Mouse (Mus musculus): ENCODE results near the gene Sv2a.
"Not testable (repeated sequence)": the region's sequence is repeated elsewhere in the genome, so short reads cannot be mapped to it uniquely, and the experiment has no call there.

Gene Sv2a

DNA sequence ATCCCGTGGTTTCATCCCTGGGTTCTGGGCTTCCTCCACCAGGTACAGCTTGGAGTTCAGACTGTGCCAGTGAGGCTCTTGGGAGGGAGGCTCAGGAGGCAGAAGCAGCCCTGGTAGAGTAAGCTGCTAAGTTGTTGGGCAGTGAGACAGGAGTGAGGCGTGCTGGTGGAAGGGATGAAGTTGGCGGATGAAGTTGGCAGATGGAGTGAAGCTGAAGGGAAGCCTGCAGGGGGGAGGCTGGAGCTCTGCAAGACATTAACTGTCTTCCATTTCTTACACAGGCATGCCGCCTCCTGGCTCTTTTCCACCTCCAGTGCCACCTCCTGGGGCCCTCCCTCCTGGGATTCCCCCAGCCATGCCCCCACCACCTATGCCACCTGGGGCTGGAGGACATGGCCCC, 6.9 kb upstream of the Sv2a start:
- DNase-seq (ENCODE audit: low spot score in 2 of 2): not testable (repeated sequence)

DNA sequence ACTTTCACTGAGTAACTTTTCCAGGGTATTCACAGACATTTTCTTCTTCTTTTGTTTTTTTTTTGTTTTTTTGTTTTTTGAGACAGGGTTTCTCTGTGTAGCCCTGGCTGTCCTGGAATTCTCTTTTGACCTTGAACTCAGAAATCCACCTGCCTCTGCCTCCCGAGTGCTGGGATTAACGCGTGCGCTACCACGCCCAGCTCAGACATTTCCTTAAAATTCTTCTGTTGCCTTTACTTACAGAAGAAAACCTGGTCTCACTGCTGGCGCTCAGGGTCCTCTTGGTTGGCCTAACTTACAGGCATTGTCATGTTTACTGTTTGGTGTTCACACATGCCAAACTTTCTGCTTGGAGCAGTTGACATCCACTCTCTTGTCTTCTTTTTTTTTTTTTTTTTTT, 5.7 kb upstream of the Sv2a start:
- no peak for DNase-seq (ENCODE audit: low spot score in 2 of 2)

DNA sequence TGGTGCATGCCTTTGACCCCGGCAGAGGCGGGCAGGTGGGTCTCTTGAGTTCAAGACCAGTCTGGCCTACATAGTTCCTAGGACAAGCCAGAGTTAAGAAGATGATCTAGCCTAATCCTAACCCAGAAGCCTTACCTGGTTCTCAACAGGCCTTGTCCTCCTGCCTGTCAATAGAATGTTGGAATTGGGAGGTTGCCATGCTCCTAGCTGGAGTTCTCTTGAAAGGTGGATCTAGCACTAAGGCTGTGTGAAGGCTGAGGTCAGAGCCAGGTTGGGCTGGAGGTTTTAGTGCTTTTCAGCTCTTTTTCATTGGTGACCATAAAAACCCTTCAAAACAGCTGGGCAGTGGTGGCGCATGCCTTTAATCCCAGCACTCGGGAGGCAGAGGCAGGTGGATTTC, 2.5 kb upstream of the Sv2a start:
- no peak for DNase-seq (ENCODE audit: low spot score in 2 of 2)

DNA sequence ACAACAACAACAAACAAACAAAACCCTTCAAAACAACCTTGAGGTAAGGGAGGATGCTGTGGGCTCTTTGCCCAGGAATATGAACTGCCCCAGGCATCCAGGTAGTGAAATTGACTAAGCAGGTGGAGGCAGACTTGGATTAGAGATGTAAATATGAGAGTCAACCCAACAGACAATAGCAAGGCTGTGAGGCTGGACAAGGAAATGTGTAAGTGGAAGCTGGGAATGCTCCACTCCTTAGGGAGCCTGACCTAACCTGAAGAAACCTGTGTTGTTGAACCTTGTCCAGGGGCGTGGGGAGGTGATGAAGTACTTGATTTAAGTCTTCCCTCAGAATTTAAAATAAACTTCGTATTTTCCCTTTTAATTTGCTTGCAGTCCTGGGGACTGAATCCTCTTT, 2.0 kb upstream of the Sv2a start:
- DNase-seq (ENCODE audit: low spot score in 2 of 2): no peak

DNA sequence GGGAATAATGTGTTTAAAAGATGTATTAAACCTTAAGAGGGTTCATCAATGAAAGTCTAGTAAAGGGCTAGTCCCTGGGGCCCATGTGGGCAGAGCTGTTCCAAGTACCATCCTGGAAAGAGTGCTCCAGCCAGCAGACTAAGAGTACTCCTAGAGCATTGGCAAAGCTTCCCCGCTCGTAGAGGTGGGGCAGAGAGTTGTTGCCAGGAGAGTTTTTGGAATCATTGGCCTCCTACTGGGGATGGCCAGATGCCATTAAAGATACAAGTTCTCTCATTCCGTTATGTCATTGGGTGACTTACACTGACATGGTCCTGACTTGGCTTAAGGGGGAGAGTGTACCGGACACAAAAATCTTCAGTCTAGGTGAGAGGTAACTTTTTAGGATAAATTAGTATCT, 1.4 kb upstream of the Sv2a start:
- DNase-seq (ENCODE audit: low spot score in 2 of 2): no peak

DNA sequence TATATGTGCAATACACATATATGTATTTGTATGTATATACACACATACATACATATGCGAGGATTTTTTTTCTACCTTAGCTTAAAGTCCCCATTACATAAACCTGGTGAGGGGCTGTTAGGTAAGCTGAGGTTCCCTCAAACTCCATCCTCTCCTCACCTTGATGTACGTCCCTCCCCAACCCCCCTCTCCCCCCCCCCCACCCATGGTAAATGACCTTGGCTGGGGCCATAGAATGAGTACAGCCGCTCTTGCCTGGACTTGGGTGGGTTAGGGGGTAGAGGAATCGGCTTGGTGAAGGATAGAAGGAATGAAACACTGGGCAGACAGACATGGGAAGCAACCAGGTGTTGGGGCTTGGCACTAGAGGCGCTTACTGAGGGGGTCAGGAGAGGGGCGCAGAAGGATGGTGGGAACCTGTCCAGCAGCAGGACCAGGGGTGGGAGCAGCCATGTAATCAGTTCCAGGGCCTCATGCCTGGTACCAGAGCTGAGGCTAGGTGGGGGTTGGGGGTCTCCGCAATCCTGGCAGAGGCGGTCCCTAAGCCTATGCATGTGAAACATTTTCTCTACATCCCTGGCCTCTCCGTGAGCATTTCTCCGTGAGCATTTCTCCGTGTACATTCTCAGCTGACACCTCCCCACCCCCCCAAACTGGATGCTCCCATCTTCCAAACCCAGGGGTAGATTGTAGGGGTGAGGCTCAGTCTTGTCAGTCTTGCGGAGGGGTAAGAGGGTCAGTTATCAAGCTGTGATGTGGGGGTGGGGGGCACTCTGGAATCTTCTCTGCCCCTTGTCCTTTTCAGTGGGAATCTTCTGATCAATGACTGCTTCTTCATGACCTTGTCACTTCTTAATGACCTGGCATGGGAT, 795 bp downstream of the Sv2a start:
- DNase-seq (ENCODE audit: low spot score in 2 of 2): no peak

DNA sequence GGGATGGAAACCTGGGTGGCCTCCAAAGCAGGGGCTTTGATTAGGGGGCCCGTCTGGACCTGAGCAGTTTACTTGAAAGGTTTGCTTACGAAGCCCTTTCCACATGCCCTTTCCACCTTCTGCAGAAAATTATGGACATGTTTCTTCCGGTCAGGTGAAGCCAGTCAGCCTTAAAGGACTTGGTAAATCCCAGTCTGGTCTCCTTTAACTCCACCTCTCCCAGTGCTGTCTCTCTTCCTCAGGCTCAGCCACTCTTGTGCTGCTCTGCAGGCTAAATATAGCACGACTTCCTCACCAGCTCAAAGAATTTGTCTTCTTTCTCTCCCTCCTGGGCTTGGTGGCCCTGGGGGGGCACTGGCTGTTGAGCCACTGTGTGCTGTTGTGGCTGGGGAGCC, 1.4 kb downstream of the Sv2a start:
- no peak for DNase-seq (ENCODE audit: low spot score in 2 of 2)

DNA sequence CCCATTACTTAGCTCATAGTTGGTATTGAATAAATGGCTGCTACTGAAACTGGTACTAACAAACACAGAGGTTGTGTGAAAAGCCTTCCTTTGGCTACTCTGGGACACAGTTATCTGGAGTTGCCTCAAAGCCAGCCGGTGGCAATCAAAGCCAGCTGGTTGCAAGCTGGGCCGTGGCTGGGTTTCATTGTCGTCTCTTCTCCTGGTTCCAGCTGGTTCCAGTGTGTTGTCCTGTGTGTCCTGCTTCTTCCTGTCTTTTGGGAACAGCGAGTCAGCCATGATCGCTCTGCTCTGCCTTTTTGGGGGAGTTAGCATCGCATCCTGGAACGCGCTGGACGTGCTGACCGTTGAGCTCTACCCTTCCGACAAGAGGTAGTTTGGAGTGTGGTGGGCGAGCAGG, 12.0 kb downstream of the Sv2a start:
- no peak for DNase-seq (ENCODE audit: low spot score in 2 of 2)

DNA sequence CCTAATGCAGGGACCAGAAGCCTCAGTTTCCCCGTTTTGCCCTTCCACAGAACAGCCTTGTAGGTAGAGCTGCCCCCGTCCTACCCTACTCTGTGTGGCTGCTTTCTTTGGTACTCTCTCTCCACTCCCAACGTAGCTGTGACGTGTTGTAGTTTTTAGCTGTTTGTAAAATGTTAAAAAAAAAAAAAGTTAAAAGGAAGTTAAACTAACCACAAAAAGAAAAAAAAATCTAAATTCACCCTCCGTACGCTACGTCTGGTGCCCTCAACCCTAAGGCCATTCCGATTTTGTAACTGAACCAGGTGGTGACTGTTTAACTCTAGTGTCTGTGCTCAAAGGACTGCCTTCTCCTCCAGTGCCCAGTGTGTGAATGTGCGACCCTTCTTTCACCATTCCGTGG, 14.0 kb downstream of the Sv2a start:
- DNase-seq (ENCODE audit: low spot score in 2 of 2): no peak

DNA sequence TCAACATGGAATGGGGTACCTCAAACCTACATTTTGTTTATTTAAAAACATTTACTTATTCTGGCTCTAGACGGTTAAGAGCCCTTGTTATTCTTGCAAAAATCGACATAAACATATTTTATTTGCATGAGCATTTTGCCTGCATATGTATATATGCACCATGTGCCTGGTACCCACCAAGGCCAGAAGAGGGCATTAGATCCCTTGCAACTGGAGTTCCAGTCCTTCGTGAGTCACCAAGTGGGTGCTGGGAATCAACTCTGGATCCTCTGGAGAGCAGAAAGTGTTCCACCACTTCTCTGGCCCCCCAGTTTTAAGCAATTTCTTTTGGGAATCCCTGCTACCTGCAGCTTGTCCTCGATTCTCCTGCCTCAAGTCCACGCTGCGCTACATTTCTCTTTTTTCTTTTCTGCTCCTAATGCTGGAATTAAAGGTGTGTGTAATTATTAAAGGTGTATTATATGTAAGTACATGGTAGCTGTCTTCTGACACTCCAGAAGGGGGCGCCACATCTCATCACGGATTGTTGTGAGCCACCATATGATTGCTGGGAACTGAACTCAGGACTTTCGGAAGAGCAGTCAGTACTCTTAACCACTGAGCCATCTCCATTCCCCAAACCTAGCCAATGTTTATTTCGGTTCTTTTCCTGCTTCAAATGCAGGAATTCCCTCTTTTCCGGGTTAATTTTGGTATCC, 14.8 kb downstream of the Sv2a start:
- peak in 1 of 2 experiments; percentile 26 for DNase-seq (ENCODE audit: low spot score in 2 of 2)

DNA sequence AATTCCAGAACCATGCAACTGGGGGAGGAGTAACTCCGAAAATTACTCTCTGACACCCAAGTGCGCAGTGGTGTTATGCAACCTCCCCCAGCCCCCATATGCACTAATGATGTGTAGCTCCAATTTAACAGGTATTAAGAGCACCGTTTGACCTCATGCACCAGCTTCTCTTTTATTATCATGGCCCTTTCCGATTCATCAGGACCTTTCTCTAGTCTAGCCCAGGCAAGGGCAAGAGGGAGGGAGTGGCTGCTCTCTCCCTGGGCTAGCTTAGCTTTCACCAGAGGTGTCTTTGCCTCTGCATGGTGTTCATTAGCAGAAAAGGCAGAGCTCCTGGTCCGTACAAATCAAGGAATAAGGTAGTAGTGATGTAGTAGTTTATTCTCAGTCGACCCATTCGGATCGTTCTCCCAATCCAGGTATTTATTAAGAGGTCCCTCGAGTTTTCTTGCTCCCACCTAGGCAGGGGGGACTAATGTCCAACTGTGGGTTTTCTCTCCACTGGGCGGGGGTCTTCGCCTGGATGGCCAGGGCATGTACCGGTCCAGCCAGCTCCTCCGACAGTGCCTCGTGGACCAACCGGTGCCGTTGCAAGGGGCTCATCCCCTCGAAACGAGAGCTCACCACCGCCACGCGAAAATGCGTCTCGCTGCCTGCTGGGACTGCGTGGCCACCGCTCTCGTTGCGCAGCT, 15.6 kb downstream of the Sv2a start:
- peak in 1 of 2 experiments; percentile 24 for DNase-seq (ENCODE audit: low spot score in 2 of 2)

DNA sequence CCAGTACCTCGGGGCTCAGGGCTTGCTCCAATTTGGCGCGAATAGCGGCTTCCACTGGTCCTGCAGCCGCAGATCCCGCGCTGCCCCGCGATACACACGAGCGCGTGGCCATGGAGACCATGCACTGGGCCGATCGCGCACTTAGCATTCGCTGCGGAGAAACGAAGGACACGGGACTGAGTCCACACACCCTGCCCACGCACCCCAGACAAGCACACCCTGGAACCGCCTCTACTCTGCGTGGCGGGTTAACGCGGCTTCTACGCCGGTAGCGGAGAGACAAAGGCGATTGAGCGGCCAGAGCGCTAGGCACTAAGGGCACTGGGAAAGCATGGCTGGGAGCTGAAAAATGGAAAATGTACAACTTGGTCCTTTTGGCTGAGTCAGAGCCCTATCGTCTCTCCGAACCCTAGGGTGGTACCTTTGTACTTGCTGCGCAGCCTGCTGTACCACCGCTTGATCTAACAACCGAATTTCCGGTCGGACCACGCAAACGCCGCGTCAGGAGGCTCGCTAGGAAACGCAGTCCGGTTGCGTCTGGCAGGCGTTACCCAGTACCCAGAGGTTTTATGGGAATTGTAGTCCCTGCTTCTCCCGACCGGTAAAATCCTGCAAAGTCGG, 16.3 kb downstream of the Sv2a start:
- peak; percentile 75 to 79 for DNase-seq (ENCODE audit: low spot score in 2 of 2)

DNA sequence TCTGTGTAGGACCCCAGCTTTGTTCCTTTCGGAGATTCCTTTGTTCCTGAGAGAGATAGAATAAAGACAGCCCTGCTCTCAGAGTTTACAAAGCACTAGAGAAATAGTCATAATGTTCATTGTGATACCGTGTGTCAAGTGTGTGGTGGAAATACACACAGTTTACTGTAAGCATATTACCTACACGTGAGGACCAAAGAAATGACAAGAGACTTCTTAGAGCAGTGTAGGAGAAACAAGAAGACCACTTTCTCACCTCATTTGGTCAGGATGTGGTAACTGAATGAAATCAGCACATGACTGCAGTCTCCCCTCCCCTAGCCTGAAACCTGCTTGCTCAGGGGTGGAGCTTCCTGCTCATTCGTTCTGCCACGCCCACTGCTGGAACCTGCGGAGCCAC, 17.2 kb downstream of the Sv2a start:
- peak; percentile 41 to 50 for DNase-seq (ENCODE audit: low spot score in 2 of 2)

DNA sequence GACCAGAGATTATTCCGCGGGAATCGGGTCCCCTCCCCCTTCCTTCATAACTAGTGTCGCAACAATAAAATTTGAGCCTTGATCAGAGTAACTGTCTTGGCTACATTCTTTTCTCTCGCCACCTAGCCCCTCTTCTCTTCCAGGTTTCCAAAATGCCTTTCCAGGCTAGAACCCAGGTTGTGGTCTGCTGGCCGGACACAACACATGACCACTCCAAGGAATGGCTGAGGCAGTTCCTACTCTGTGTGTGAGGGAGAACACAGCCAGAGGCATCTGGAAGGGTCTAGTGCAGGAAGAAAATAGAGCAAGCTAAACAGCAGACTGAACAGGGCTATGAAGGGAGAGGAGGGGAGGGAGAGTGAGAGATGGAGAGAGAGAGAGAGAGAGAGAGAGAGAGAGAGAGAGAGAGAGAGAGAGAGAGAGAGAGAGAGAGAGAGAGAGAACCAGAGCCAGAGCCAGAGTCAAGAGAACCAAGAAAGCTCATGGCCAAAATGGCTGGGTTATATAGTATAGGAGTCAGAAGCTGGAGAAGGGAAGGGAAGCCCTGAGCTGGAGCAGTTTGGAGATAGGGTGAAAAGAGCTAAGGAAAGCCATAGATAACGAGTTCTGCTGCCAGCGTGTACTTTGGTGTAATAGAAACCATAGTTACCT, 17.8 kb downstream of the Sv2a start:
- DNase-seq (ENCODE audit: low spot score in 2 of 2): not testable (repeated sequence)

DNA sequence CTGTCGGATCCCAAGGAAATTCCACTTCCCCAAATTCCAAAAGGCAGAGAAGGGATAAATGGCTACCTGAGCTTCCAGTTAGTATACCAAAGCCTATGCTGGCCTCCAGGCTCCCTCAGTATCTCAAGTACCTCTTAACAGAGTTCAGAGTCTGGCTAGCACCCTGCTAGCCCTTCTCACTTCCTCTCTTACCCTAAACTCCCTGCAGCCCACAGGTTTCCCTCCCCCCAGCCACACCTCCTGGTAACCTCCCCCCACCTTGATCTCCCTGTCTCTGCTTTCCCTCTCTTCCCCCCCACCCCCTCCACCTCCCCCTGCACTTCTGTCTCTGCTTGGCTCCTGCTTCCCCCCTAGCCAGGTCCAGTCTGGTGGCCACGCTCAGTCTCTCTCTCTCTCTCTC, 18.8 kb downstream of the Sv2a start:
- DNase-seq (ENCODE audit: low spot score in 2 of 2): no peak

DNA sequence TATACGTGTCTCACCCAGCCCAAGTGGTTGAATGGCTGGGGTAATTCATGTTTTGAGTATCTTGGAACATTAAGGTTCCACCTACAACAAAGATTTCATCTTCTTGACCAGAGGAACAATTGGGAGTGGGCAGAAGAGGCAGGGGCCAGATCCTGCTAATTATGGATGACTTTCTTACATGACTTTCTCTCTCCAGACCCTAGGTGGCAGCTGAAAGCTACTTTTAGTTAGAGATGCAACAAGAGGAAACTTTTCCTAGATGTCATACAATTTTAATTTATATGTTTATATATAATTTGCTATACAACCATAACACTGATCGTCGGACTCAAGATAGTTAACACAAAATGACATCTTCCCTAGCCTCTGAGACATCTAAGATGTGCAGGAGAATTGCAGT, 26.9 kb downstream of the Sv2a start:
- no peak for DNase-seq (ENCODE audit: low spot score in 2 of 2)

DNA sequence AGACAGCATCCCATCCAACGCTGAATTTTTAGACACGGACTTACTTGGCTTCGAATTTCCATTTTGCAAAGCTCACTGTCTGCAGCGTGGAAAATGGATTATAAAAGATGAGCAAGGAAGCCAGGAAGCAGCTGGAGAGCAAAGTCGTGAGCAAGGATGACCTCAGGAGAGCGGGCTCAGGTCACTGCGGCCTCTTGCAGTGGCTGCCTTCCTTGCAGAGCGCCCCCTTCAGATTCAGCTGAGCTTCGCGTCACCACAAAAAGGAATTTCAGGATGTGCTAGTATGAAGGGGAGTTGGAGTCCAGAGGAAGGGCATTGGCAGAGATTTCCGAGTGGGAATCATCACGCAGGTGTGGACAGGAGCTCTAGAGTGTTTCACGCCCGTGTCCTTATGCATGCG, 28.3 kb downstream of the Sv2a start:
- DNase-seq (ENCODE audit: low spot score in 2 of 2): no peak

DNA sequence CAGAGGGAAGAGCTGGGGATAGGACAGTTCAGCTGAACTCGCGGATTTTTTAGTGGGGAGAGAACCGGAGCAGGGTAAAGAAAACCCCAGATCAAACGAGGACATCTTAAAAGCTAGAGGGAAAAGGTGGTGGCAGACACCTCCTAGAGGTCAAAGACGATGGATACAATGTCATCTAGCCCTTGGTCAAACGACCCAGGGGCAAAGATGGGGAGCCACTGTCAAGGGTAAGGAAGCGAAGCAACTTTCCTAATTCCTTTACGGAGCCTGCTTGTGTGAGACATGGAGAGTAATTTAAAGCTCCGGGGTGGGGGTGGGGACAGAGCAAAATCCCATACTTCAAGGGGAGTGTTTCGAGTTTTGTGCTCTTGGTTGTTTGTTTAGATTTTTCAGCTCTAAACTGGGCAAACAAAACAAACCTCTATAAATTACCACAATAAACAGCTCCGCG, 38.3 kb downstream of the Sv2a start:
- DNase-seq (ENCODE audit: low spot score in 2 of 2): peak; percentile 36 to 46

DNA sequence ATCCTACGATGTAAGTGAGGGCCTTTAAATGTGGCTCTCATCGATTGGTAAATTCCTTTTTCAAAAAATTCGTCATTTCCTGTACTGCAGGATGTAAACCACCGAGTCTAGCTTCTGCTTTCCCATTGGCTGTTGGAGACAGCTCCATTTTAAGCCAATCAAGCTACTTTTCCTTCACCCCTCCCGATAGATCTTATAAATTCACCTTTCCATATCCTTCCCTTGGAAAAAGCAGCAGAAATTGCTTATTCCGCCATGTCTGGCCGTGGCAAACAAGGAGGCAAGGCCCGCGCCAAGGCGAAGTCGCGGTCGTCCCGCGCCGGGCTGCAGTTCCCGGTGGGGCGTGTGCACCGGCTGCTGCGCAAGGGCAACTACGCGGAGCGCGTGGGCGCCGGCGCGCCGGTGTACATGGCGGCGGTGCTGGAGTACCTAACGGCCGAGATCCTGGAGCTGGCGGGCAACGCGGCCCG, 38.7 kb downstream of the Sv2a start, which contains the start of the genes Bola1 and Hist2h2ab:
TSS of gene Bola1 (minus strand) at position 49 of the 470 bp plus-strand sequence.
TSS of gene Hist2h2ab (plus strand) at position 205 of the 470 bp plus-strand sequence.
- DNase-seq (ENCODE audit: low spot score in 2 of 2): peak; percentile 68 to 73

DNA sequence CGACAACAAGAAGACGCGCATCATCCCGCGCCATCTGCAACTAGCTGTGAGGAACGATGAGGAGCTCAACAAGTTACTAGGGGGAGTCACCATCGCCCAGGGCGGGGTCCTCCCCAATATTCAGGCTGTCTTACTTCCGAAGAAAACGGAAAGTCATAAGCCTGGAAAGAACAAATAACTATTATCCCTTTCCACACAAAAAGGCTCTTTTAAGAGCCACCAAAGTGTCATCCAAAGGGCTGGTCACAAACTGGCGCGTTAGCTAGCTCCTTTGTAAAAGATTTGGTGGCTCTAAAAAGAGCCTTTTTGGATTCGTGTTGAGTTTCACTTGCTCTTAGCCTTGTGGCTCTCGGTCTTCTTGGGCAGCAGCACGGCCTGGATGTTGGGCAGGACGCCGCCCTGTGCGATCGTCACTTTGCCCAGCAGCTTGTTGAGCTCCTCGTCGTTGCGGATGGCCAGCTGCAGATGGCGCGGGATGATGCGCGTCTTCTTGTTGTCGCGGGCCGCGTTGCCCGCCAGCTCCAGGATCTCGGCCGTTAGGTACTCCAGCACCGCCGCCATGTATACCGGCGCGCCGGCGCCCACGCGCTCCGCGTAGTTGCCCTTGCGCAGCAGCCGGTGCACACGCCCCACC, 39.3 kb downstream of the Sv2a start:
- DNase-seq (ENCODE audit: low spot score in 2 of 2): not testable (repeated sequence)

All from thymus, postnatal 10 days (tissue).